Mouse (Mus musculus) neural tube, embryonic 15.5 days (tissue): ENCODE results near the gene H2-D1. TPM values are rescaled to one million over a fixed set of nuclear protein-coding genes. Genes with fewer than 3 reads are reported as not detected.

Experiments
- ATAC-seq: fragments of 200-750 bp; cut with Nextera tagmentation; 2 replicates; pipeline ENCODE4 v1.8.0; 2017; ENCODE audit warnings: mild to moderate bottlenecking, moderate TSS enrichment, moderate library complexity; ENCODE audit not compliant: low FRiP score
- H3K27ac ChIP-seq: fragments of 300-500 bp; sonication (generic); replicated peaks from 2 replicates; pipeline ENCODE4 v1.5.1; 2015; ENCODE audit warnings: mild to moderate bottlenecking, inconsistent platforms
- H3K27me3 ChIP-seq: fragments of 300-500 bp; sonication (generic); replicated peaks from 2 replicates; pipeline ENCODE4 v1.6.1; 2015; ENCODE audit warnings: inconsistent platforms
- H3K36me3 ChIP-seq: fragments of 300-500 bp; sonication (generic); 2 replicates; pipeline ENCODE4 v1.6.1; 2015; ENCODE audit warnings: inconsistent platforms
- H3K4me1 ChIP-seq: fragments of 300-500 bp; sonication (generic); 2 replicates; pipeline ENCODE4 v1.6.1; 2015; ENCODE audit warnings: inconsistent platforms
- H3K4me2 ChIP-seq: fragments of 300-500 bp; sonication (generic); 2 replicates; pipeline ENCODE4 v1.6.1; 2015; ENCODE audit warnings: inconsistent platforms, mild to moderate bottlenecking, moderate library complexity
- H3K4me3 ChIP-seq: fragments of 300-500 bp; sonication (generic); replicated peaks from 2 replicates; pipeline ENCODE4 v1.5.1; 2015; ENCODE audit warnings: mild to moderate bottlenecking, inconsistent platforms
- H3K9ac ChIP-seq: fragments of 300-500 bp; sonication (generic); replicated peaks from 2 replicates; pipeline ENCODE4 v1.6.1; 2015; ENCODE audit warnings: mild to moderate bottlenecking, inconsistent platforms
- H3K9me3 ChIP-seq: fragments of 300-500 bp; sonication (generic); replicated peaks from 2 replicates; pipeline ENCODE4 v1.6.1; 2016; ENCODE audit warnings: inconsistent platforms
- WGBS: fragments of 180-500 bp; shearing (Covaris S2); methylation state at CpG from one replicate; pipeline ENCODE4 v1.1.7; 2015; ENCODE audit warnings: mixed read lengths; 5-methylcytosine and 5-hydroxymethylcytosine counted together
- polyA plus RNA-seq: library from polyadenylated mRNA; unstranded; fragments of >200 nt; fragmentation: Nextera tagmentation; extraction: Ambion mirVana; gene quantifications from 2 replicates; pipeline ENCODE4 v1.2.1, GENCODE M21; 2015

The H2-D1 gene
- polyA plus RNA-seq, 1 experiment from 2014 or later: 143 TPM

GRCm38 (mm10) chr17:35241305-35242014 lies 21.1 kb upstream of the H2-D1 start, which contains the start of gene Ddx39b:
TSS of gene Ddx39b (plus strand) at chr17:35241746.
- Histone ChIP-seq H3K9me3 (no peaks in the 10 kb centered on the region), H3K36me3 (peaks cover 30% of the 10 kb centered on the region), H3K4me1 (peaks cover 60% of the 10 kb centered on the region), H3K4me2 (peak within 1 kb of the TSS; percentile 91), H3K4me3 (peak within 1 kb of the TSS; percentile 58), H3K9ac (peak within 1 kb of the TSS; percentile 81), H3K27me3 (no peaks in the 10 kb centered on the region), H3K27ac (peak within 1 kb of the TSS; percentile 96)
- WGBS: under 1% methylated on average over 69 of the region's 69 CpGs
- peak; percentile 90 for ATAC-seq

DNA sequence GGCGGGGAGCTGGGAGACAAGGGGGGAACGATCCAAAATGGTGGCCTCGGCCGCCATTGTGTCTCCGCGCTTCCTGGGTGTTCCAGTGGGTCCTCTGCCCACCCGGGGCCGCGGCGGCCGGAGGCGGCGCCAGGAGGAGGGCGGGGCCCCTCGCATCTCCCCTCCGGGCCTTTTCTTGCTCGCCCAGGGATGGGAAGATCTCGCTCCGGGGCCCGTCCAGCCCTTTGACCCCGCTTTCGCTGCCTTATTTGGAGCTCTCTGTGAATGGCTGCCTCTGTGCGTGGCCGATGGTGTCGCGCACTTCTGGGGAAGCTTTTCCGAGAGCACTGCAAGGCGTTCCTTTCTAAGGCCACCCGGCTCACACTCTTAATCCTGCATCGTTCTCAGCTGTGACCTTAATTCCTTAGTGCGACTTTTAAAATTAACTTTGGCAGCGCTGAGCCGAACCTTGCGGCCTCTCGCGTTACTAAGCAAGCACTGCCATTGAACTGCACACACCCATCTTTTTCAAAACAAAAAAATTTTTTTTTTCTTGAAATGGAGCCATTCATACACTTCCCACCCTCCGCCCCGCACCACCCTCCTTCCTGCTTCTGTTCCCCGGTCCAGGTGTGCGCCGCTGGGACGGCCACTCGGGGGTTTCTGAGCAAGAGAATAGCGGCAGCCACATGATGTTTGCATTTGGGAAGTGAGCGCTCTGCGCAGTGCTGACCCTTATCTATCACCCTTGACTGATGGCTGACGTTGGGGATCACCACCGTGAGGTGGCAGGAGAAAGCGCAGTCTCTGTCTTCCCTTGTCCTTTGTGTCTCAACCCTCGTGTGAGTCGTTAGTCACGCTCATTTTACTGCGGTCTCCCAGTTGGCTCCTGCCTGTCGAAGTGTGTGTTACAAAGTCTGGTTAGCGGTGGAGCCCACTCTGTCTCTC lies 20.3 kb upstream of the H2-D1 start:
- under 1% methylated on average over 49 of the region's 55 CpGs for WGBS
- ATAC-seq: peak; percentile 43
- Histone ChIP-seq H3K27me3 (no peaks in the 10 kb centered on the region), H3K27ac (peak overlapping the region; percentile 96), H3K9ac (peak overlapping the region; percentile 81), H3K4me2 (peak overlapping the region; percentile 91), H3K4me1 (peaks cover 58% of the 10 kb centered on the region), H3K36me3 (peaks cover 38% of the 10 kb centered on the region), H3K9me3 (no peaks in the 10 kb centered on the region), H3K4me3 (peak overlapping the region; percentile 58)

DNA sequence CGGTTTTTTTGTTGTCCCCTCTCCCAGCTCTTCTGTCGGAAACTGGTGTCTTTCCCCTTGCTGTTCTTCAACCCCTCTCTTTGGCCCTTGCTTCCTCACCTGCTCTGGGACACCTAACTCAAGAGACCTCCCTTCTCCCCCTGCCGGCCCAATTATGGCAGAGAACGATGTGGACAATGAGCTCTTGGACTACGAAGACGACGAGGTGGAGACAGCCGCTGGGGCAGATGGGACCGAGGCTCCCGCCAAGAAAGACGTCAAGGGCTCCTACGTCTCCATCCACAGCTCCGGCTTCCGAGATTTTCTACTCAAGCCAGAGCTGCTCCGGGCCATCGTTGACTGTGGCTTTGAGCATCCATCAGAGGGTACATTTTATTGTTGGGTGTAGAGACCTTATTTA lies 19.4 kb upstream of the H2-D1 start:
- Histone ChIP-seq H3K27me3 (no peaks in the 10 kb centered on the region), H3K4me3 (peak overlapping the region; percentile 58), H3K4me1 (peaks cover 58% of the 10 kb centered on the region), H3K36me3 (peaks cover 46% of the 10 kb centered on the region), H3K9ac (peak overlapping the region; percentile 81), H3K9me3 (no peaks in the 10 kb centered on the region), H3K27ac (peak overlapping the region; percentile 96), H3K4me2 (peak overlapping the region; percentile 91)
- ATAC-seq: no peak
- under 1% methylated on average over 16 of the region's 16 CpGs for WGBS

DNA sequence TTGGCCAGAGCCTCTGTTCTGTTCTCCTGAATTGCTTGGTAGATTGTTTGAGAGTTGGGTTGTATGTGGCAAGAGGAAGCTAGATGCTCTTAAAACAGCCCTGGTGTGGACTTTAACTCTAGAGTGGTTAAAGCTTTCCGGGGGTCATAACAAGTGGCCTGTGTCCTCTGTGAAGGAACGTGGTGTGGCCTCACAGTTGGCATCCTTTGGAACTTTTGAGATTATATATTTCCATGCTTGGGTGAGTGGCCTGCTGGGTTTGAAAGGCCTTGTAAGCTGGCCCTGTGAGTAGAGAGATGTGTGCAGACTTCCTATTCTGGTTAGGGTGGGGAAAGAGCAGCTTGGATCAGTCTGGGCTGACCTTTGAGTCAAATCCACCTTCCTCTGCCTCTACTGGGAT lies 17.5 kb upstream of the H2-D1 start:
- peak overlapping the region; percentile 58 for H3K4me3 ChIP-seq
- no peaks in the 10 kb centered on the region for H3K27me3 ChIP-seq
- H3K4me1 ChIP-seq: peaks cover 57% of the 10 kb centered on the region
- H3K36me3 ChIP-seq: peaks cover 65% of the 10 kb centered on the region
- H3K9me3 ChIP-seq: no peaks in the 10 kb centered on the region
- H3K4me2 ChIP-seq: peak overlapping the region; percentile 91
- H3K9ac ChIP-seq: 0 out of 2 replicates have a peak overlapping the region, but pooled peaks have one; percentile 8
- 78% methylated on average over 2 of the region's 2 CpGs for WGBS
- ATAC-seq: no peak
- H3K27ac ChIP-seq: no peak overlapping the region

- Histone ChIP-seq H3K4me2 (peak overlapping the region; percentile 91), H3K27me3 (no peaks in the 10 kb centered on the region), H3K9ac (0 out of 2 replicates have a peak overlapping the region, but pooled peaks have one; percentile 8), H3K4me1 (peaks cover 47% of the 10 kb centered on the region), H3K27ac (no peak overlapping the region), H3K4me3 (no peak overlapping the region), H3K36me3 (peaks cover 75% of the 10 kb centered on the region), H3K9me3 (no peaks in the 10 kb centered on the region)
- ATAC-seq: no peak
- WGBS: 82% methylated on average over 15 of the region's 15 CpGs
Observed at GRCm38 (mm10) chr17:35245731-35246623, 16.6 kb upstream of the H2-D1 start.

GRCm38 (mm10) chr17:35247144-35247543 lies 15.4 kb upstream of the H2-D1 start:
- no peak overlapping the region for H3K9ac ChIP-seq
- no peak overlapping the region for H3K4me3 ChIP-seq
- H3K27ac ChIP-seq: no peak overlapping the region
- peaks cover 47% of the 10 kb centered on the region for H3K4me1 ChIP-seq
- no peaks in the 10 kb centered on the region for H3K9me3 ChIP-seq
- 74% methylated on average over 7 of the region's 7 CpGs for WGBS
- no peak overlapping the region for H3K4me2 ChIP-seq
- H3K27me3 ChIP-seq: no peaks in the 10 kb centered on the region
- no peak for ATAC-seq
- H3K36me3 ChIP-seq: peaks cover 84% of the 10 kb centered on the region

- H3K4me3 ChIP-seq: no peak overlapping the region
- peaks cover 37% of the 10 kb centered on the region for H3K4me1 ChIP-seq
- no peak overlapping the region for H3K27ac ChIP-seq
- H3K36me3 ChIP-seq: peaks cover 98% of the 10 kb centered on the region
- 91% methylated on average over 14 of the region's 14 CpGs for WGBS
- no peak overlapping the region for H3K9ac ChIP-seq
- ATAC-seq: no peak
- H3K27me3 ChIP-seq: no peaks in the 10 kb centered on the region
- H3K9me3 ChIP-seq: no peaks in the 10 kb centered on the region
- H3K4me2 ChIP-seq: no peak overlapping the region
Observed at GRCm38 (mm10) chr17:35248986-35249385, 13.5 kb upstream of the H2-D1 start.

- Histone ChIP-seq H3K4me1 (peaks cover 30% of the 10 kb centered on the region), H3K4me2 (no peak overlapping the region), H3K9ac (no peak overlapping the region), H3K4me3 (no peak overlapping the region), H3K36me3 (peaks cover 98% of the 10 kb centered on the region), H3K27ac (no peak overlapping the region), H3K27me3 (no peaks in the 10 kb centered on the region), H3K9me3 (no peaks in the 10 kb centered on the region)
- no peak for ATAC-seq
- WGBS: 86% methylated on average over 19 of the region's 19 CpGs
Observed at GRCm38 (mm10) chr17:35249451-35250197, 12.9 kb upstream of the H2-D1 start.

- H3K4me1 ChIP-seq: peaks cover 21% of the 10 kb centered on the region
- no peak overlapping the region for H3K27ac ChIP-seq
- H3K27me3 ChIP-seq: no peaks in the 10 kb centered on the region
- H3K9ac ChIP-seq: no peak overlapping the region
- no peak for ATAC-seq
- no peak overlapping the region for H3K4me3 ChIP-seq
- H3K4me2 ChIP-seq: no peak overlapping the region
- peaks cover 88% of the 10 kb centered on the region for H3K36me3 ChIP-seq
- H3K9me3 ChIP-seq: no peaks in the 10 kb centered on the region
- 93% methylated on average over 3 of the region's 3 CpGs for WGBS
Observed at GRCm38 (mm10) chr17:35250348-35251120, 12.0 kb upstream of the H2-D1 start.

- WGBS: 85% methylated on average over 15 of the region's 15 CpGs
- Histone ChIP-seq H3K27ac (no peak overlapping the region), H3K9ac (no peak overlapping the region), H3K36me3 (peaks cover 81% of the 10 kb centered on the region), H3K9me3 (no peaks in the 10 kb centered on the region), H3K4me1 (peaks cover 14% of the 10 kb centered on the region), H3K4me3 (no peak overlapping the region), H3K4me2 (no peak overlapping the region), H3K27me3 (no peaks in the 10 kb centered on the region)
- ATAC-seq: no peak
Observed at GRCm38 (mm10) chr17:35251162-35251719, 11.3 kb upstream of the H2-D1 start.
